ENCODE assay signal across 29 mouse cellular contexts in the genomic region with DNA sequence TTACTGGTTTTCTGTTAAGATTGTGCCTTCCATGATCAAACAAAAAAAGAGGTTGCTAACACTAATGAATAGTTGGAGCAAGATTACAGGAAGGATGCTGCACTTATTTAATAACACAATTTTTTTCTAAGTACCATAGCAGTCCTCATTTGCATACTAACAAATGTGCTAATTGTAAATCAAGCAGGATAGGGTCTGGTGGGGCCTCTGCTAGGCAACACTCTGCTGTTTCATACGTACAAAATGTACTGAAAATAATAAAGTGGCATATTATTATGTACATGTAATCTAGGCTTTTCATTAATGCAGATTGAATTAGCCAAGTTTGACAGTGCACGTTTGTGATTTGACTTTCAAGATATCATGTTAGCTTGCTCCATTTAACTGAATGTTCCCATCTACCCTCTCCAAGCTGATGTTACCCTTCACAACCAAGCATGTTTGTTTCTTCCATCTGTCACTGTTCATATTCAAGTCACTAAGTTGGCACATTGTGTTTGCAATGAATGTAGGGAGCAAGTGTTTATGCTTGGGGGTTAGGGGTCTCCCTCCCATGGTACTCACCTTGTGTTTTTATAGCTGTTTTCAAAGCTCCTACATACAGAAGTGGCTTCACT. TPM values are rescaled to one million over a fixed set of nuclear protein-coding genes. Genes with fewer than 3 reads are reported as not detected.
A peak's percentile ranks its signal among the peaks of the same experiment; 100 is the strongest.
DNase-seq lines count a peak whose midpoint lies in the region; ATAC-seq and TF ChIP-seq lines count a peak whose summit lies in the region.
"Had no signal": no experiment of that assay in that cellular context is flagged by ENCODE, and none has a peak within 500 bp of the region (broad histone marks: within the 10 kb centered on the region; RNA-seq: fewer than 3 reads in every experiment).

No protein-coding gene starts in this region.

- H3K27me3 ChIP-seq in forebrain, embryonic 13.5 days, result no peaks in the 10 kb centered on the region
- H3K27me3 ChIP-seq in forebrain, embryonic 11.5 days (ENCODE audit: control insufficient read depth, insufficient read depth, low read length), result no peaks in the 10 kb centered on the region
- H3K27me3 ChIP-seq in forebrain, embryonic 15.5 days, result no peaks in the 10 kb centered on the region
- H3K27me3 ChIP-seq in forebrain, embryonic 10.5 days (ENCODE audit: poor library complexity, severe bottlenecking), result no peaks in the 10 kb centered on the region
- H3K27me3 ChIP-seq in forebrain, postnatal 0 days (ENCODE audit: insufficient read depth, low read length), result no peaks in the 10 kb centered on the region
- H3K27me3 ChIP-seq: CH12.LX; embryonic facial prominence, embryonic 13.5 days; embryonic facial prominence, embryonic 15.5 days had no signal

- DNase-seq in forebrain, embryonic 11.5 days (ENCODE audit: low spot score), result no peak
- no peak for DNase-seq in forebrain, embryonic 10.5 days (ENCODE audit: extremely low spot score, low spot score)
- peak; percentile 3 for DNase-seq in forebrain, postnatal 0 days
- DNase-seq in urinary bladder, postnatal 4 days (ENCODE audit: low spot score in 2 of 2), result no peak
- DNase-seq: adrenal gland, adult 8-10 months; adrenal gland, postnatal 14 days; adrenal gland, postnatal 36 days; B cell, adult 2 months; cerebellum, adult 11 months; cerebellum, adult 18-20 months; cerebellum, adult 8-10 months; cerebellum, adult 9-11 months; cerebellum, postnatal 14 days; cerebellum, postnatal 36 days; embryo, embryonic 11 days had no signal

- H3K36me3 ChIP-seq in forebrain, embryonic 13.5 days (ENCODE audit: poor library complexity, severe bottlenecking), result no peaks in the 10 kb centered on the region
- H3K36me3 ChIP-seq in forebrain, embryonic 11.5 days (ENCODE audit: control insufficient read depth, insufficient read depth, low read length), result no peaks in the 10 kb centered on the region
- H3K36me3 ChIP-seq in forebrain, embryonic 15.5 days, result no peaks in the 10 kb centered on the region
- no peaks in the 10 kb centered on the region for H3K36me3 ChIP-seq in forebrain, embryonic 10.5 days (replicated peaks)
- no peaks in the 10 kb centered on the region for H3K36me3 ChIP-seq in forebrain, postnatal 0 days (ENCODE audit: insufficient read depth)
- H3K36me3 ChIP-seq: embryonic facial prominence, embryonic 13.5 days; embryonic facial prominence, embryonic 15.5 days; G1E had no signal

- TF ChIP-seq CTCF in forebrain, postnatal 0 days (IDR thresholded peaks at IDR 0.05; ENCODE audit: low read depth), result no peak

- 0 out of 2 replicates have a peak, but pooled peaks have one; percentile 48 for ATAC-seq in forebrain, embryonic 13.5 days
- no peak for ATAC-seq in forebrain, embryonic 11.5 days (replicated peaks; ENCODE audit: low FRiP score)
- peak; percentile 66; the same call in 1 of the 2 replicates for ATAC-seq in forebrain, embryonic 15.5 days (replicated peaks)
- ATAC-seq in forebrain, postnatal 0 days, result no peak
- ATAC-seq: activated CD4-positive, CD25-positive, alpha-beta regulatory T cell, adult 4 months; CD4-positive, CD25-positive, alpha-beta regulatory T cell, adult 4 months; Patski had no signal

- no peaks in the 10 kb centered on the region for H3K4me1 ChIP-seq in forebrain, embryonic 13.5 days
- no peaks in the 10 kb centered on the region for H3K4me1 ChIP-seq in forebrain, embryonic 11.5 days (replicated peaks; ENCODE audit: control insufficient read depth, insufficient read depth, low read length)
- no peaks in the 10 kb centered on the region for H3K4me1 ChIP-seq in forebrain, embryonic 15.5 days
- H3K4me1 ChIP-seq in forebrain, embryonic 10.5 days, result no peaks in the 10 kb centered on the region
- H3K4me1 ChIP-seq in forebrain, postnatal 0 days (ENCODE audit: insufficient read depth), result no peaks in the 10 kb centered on the region
- H3K4me1 ChIP-seq: embryonic facial prominence, embryonic 13.5 days; embryonic facial prominence, embryonic 15.5 days had no signal

- H3K4me2 ChIP-seq in forebrain, embryonic 13.5 days, result no peak overlapping the region
- H3K4me2 ChIP-seq in forebrain, embryonic 11.5 days (ENCODE audit: low read depth, low read length, severe bottlenecking), result no peak overlapping the region
- no peak overlapping the region for H3K4me2 ChIP-seq in forebrain, embryonic 15.5 days (replicated peaks)
- H3K4me2 ChIP-seq in forebrain, postnatal 0 days (ENCODE audit: low read depth), result no peak overlapping the region
- H3K4me2 ChIP-seq: embryonic facial prominence, embryonic 13.5 days; embryonic facial prominence, embryonic 15.5 days had no signal

- no peak overlapping the region for H3K27ac ChIP-seq in forebrain, embryonic 13.5 days
- no peak overlapping the region for H3K27ac ChIP-seq in forebrain, embryonic 11.5 days (ENCODE audit: low read depth, low read length)
- H3K27ac ChIP-seq in forebrain, embryonic 15.5 days (replicated peaks), result no peak overlapping the region
- H3K27ac ChIP-seq in forebrain, embryonic 10.5 days, result no peak overlapping the region
- no peak overlapping the region for H3K27ac ChIP-seq in forebrain, postnatal 0 days (ENCODE audit: low read depth, low read length)
- H3K27ac ChIP-seq: embryonic facial prominence, embryonic 13.5 days; embryonic facial prominence, embryonic 15.5 days had no signal

- no peak overlapping the region for H3K4me3 ChIP-seq in forebrain, embryonic 13.5 days
- H3K4me3 ChIP-seq in forebrain, embryonic 11.5 days (ENCODE audit: low read depth, low read length), result no peak overlapping the region
- no peak overlapping the region for H3K4me3 ChIP-seq in forebrain, embryonic 15.5 days
- no peak overlapping the region for H3K4me3 ChIP-seq in forebrain, embryonic 10.5 days
- no peak overlapping the region for H3K4me3 ChIP-seq in forebrain, postnatal 0 days (ENCODE audit: low read depth, low read length)
- H3K4me3 ChIP-seq: embryonic facial prominence, embryonic 13.5 days; embryonic facial prominence, embryonic 15.5 days; erythroblast, embryonic 14.5 days had no signal

- 56% methylated on average over 2 of the region's 2 CpGs for WGBS in forebrain, embryonic 13.5 days
- 66% methylated on average over 2 of the region's 2 CpGs for WGBS in forebrain, embryonic 11.5 days
- WGBS in forebrain, embryonic 15.5 days, result 25% methylated on average over 2 of the region's 2 CpGs
- 64% methylated on average over 2 of the region's 2 CpGs for WGBS in forebrain, embryonic 10.5 days
- WGBS in forebrain, postnatal 0 days, result 38% methylated on average over 2 of the region's 2 CpGs

- no peaks in the 10 kb centered on the region for H3K9me3 ChIP-seq in forebrain, embryonic 13.5 days (replicated peaks)
- H3K9me3 ChIP-seq in forebrain, embryonic 11.5 days (ENCODE audit: control insufficient read depth, low read length), result no peaks in the 10 kb centered on the region
- no peaks in the 10 kb centered on the region for H3K9me3 ChIP-seq in forebrain, embryonic 15.5 days
- H3K9me3 ChIP-seq in forebrain, embryonic 10.5 days, result no peaks in the 10 kb centered on the region
- no peaks in the 10 kb centered on the region for H3K9me3 ChIP-seq in forebrain, postnatal 0 days (ENCODE audit: low read length)
- H3K9me3 ChIP-seq: embryonic facial prominence, embryonic 13.5 days; embryonic facial prominence, embryonic 15.5 days; G1E had no signal

- no peak overlapping the region for H3K9ac ChIP-seq in forebrain, embryonic 13.5 days
- no peak overlapping the region for H3K9ac ChIP-seq in forebrain, embryonic 11.5 days (ENCODE audit: low read length)
- H3K9ac ChIP-seq in forebrain, embryonic 15.5 days (replicated peaks), result no peak overlapping the region
- H3K9ac ChIP-seq in forebrain, postnatal 0 days, result no peak overlapping the region
- H3K9ac ChIP-seq: embryonic facial prominence, embryonic 13.5 days; embryonic facial prominence, embryonic 15.5 days had no signal

RNA-seq across cellular contexts. Expression of a gene that starts 0.5 kb away (rescaled TPM):
- polyA plus RNA-seq in forebrain, embryonic 13.5 days (2015; fragmentation: Nextera tagmentation; extraction: Ambion mirVana), result not detected in 2 replicates
- not detected in 2 replicates for polyA plus RNA-seq in forebrain, embryonic 11.5 days (2014; fragmentation: Nextera tagmentation; extraction: Ambion mirVana)
- not detected in 2 replicates for polyA plus RNA-seq in forebrain, embryonic 15.5 days (2015; fragmentation: Nextera tagmentation; extraction: Ambion mirVana)
- polyA plus RNA-seq in forebrain, embryonic 10.5 days (2016; fragmentation: Nextera tagmentation; extraction: Ambion mirVana), result not detected in 2 replicates
- total RNA-seq in forebrain, postnatal 0 days (2014; rRNA removed), result not detected in 2 replicates
- not detected in 2 replicates for polyA plus RNA-seq in forebrain, postnatal 0 days (2015; fragmentation: Nextera tagmentation; extraction: Ambion mirVana)
- total RNA-seq: adrenal gland, adult 18-20 months; adrenal gland, adult 8-10 months; adrenal gland, postnatal 14 days; adrenal gland, postnatal 36 days; CH12.LX; common myeloid progenitor, adult 5-6 weeks; G1E had no signal
- polyA plus RNA-seq: activated CD4-positive, CD25-positive, alpha-beta regulatory T cell, adult 4 months; CD4-positive, CD25-positive, alpha-beta regulatory T cell, adult 4 months; embryonic facial prominence, embryonic 11.5 days; embryonic facial prominence, embryonic 13.5 days; erythroblast, embryonic 14.5 days; frontal cortex, adult 2 months; G1E; Patski had no signal

Comparison
In these comparisons a context has a peak if more than half of its experiments do, and no peak if none do; other contexts are left out.
1. ATAC-seq: peak in forebrain, embryonic 13.5 days (single experiment) and forebrain, embryonic 15.5 days (single experiment); none in forebrain, embryonic 11.5 days (single experiment) and forebrain, postnatal 0 days (single experiment).